Mouse (Mus musculus) ES-Bruce4 (cell line): Measurements from ENCODE around the gene Nkx2-9.

ENCODE experiments used
- CTCF ChIP-seq: IDR thresholded peaks from one replicate; pipeline ENCODE4 v1.8.1; 2011; ENCODE audit warnings: low read depth, low read length
- POLR2A ChIP-seq: IDR thresholded peaks from one replicate; pipeline ENCODE4 v1.8.1; 2011; ENCODE audit warnings: low read length; ENCODE audit not compliant: insufficient read depth

DNA sequence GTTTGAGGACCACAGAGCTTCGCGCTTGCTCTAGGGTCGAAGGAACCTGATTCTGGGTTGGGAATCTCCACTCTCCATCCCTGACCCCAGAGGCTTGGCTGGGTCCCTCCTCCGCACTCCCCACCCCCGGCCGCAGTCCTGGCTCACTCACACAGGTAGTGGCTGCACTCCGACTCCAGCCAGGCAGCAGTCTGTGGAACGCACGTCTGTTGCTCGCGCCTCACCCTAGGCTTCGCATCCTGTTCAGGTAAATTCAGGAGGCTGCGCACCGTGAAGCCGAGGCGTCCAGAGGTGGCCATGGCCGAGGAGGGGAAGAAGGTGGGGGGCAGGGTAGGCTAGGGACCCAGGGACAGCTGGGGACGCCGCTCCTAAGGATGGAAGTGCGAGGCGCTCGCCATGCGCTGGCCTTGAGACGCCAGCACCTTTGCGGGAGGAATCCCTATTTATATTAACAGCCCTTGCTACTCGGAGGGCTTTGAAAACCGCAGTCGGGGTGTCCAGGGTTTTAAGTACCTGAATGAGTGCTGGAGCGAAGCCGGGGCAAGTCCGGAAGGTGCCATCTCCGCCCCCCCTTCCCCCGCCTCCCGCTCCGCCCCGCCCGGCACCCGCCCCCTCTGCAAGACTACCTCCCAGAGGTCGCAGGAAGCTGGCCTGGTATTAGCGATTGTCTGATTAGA lies at the start of gene Nkx2-9:
- no peak for TF ChIP-seq CTCF
- no peak for TF ChIP-seq POLR2A
